Mouse (Mus musculus) brain, embryonic 14.5 days (tissue): ENCODE measurements around the gene Neurl2.

Source experiments
- CTCF ChIP-seq: fragments of 200-500 bp; IDR thresholded peaks from 2 replicates; pipeline ENCODE4 v1.5.1; 2012; ENCODE audit warnings: inconsistent platforms, mild to moderate bottlenecking, moderate library complexity, borderline replicate concordance; ENCODE audit not compliant: insufficient read depth, insufficient read length; ENCODE audit errors: extremely low read depth
- POLR2A ChIP-seq: fragments of 200-500 bp; IDR thresholded peaks from 2 replicates; pipeline ENCODE4 v1.6.1; 2012; ENCODE audit warnings: mild to moderate bottlenecking, inconsistent platforms, borderline replicate concordance; ENCODE audit not compliant: poor library complexity, insufficient read depth, insufficient read length, severe bottlenecking; ENCODE audit errors: extremely low read depth

DNA sequence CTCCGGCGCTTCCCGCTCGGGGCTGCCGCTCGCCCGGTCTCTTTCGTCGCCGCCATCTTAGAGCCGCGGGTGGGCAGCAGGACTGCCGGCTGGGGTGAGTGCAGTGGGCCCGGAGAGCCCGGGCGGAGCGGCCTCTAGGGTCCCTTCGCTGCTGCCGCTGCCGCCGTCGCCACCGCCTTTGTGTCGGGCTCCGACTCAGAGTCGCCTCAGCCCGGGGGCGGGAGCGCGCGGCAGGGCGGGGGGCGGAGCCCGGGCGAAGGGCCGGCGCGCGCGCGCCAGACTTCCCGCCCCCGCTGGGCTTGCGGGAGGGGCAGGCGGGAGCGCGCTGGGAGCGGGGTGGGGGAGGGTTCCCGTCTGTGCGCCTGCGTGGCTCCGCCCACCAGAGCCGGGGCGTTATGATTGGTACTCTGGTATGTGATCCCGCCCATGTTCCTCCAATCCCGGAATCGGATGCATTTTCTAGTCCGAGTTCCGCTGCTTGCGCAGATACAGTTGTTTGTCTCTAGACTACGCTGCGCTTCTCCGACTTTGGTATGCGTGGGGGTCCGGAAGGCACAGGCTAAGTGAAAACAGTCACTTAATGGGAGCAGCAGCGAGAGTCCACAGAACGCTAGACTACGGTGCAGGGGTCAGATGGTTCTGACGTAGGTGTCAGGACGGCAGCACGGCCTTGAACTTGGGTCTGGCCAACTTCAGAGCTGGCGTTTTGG, 46.5 kb upstream of the Neurl2 start:
- TF ChIP-seq CTCF: no peak
- TF ChIP-seq POLR2A: peak; percentile 94
